Mouse (Mus musculus): Measurements from ENCODE around the gene Ctnna2. TPM values are rescaled to one million over a fixed set of nuclear protein-coding genes. Genes with fewer than 3 reads are reported as not detected.

Gene Ctnna2
- polyA plus RNA-seq, 1 experiment from 2014 or later: 0.83 TPM

- ATAC-seq (ENCODE audit: low read depth): no peak
- Histone ChIP-seq H3K9me3 (ENCODE audit: control insufficient read depth, low read length) (no peaks in the 10 kb centered on the region), H3K4me1 (replicated peaks; ENCODE audit: control insufficient read depth, insufficient read depth, low read length) (no peaks in the 10 kb centered on the region), H3K9ac (ENCODE audit: low read length) (no peak overlapping the region), H3K4me3 (ENCODE audit: low read length) (no peak overlapping the region), H3K36me3 (ENCODE audit: control insufficient read depth, insufficient read depth, low read length) (no peaks in the 10 kb centered on the region), H3K27ac (ENCODE audit: low read length) (no peak overlapping the region), H3K4me2 (ENCODE audit: low read depth, low read length) (no peak overlapping the region), H3K27me3 (ENCODE audit: control insufficient read depth, insufficient read depth, low read depth, low read length) (no peaks in the 10 kb centered on the region)
- WGBS: 21% methylated on average over 3 of the region's 3 CpGs
Measured at GRCm38 (mm10) chr6:77213757-77214409, 765.6 kb downstream of the Ctnna2 start.

GRCm38 (mm10) chr6:77209929-77210328 is 769.6 kb downstream of the Ctnna2 start:
- H3K4me2 ChIP-seq (ENCODE audit: low read depth, low read length): no peak overlapping the region
- no peak for ATAC-seq (ENCODE audit: low read depth)
- H3K27me3 ChIP-seq (ENCODE audit: control insufficient read depth, insufficient read depth, low read depth, low read length): no peaks in the 10 kb centered on the region
- 62% methylated on average over 3 of the region's 3 CpGs for WGBS
- H3K27ac ChIP-seq (ENCODE audit: low read length): no peak overlapping the region
- no peak overlapping the region for H3K9ac ChIP-seq (ENCODE audit: low read length)
- no peak overlapping the region for H3K4me3 ChIP-seq (ENCODE audit: low read length)
- H3K36me3 ChIP-seq (ENCODE audit: control insufficient read depth, insufficient read depth, low read length): no peaks in the 10 kb centered on the region
- H3K4me1 ChIP-seq (replicated peaks; ENCODE audit: control insufficient read depth, insufficient read depth, low read length): no peaks in the 10 kb centered on the region
- H3K9me3 ChIP-seq (ENCODE audit: control insufficient read depth, low read length): no peaks in the 10 kb centered on the region

GRCm38 (mm10) chr6:77209183-77209582 is 770.3 kb downstream of the Ctnna2 start:
- 76% methylated on average over 1 of the region's 1 CpGs for WGBS
- H3K9ac ChIP-seq (ENCODE audit: low read length): no peak overlapping the region
- H3K27ac ChIP-seq (ENCODE audit: low read length): no peak overlapping the region
- ATAC-seq (ENCODE audit: low read depth): no peak
- H3K4me1 ChIP-seq (replicated peaks; ENCODE audit: control insufficient read depth, insufficient read depth, low read length): no peaks in the 10 kb centered on the region
- no peak overlapping the region for H3K4me3 ChIP-seq (ENCODE audit: low read length)
- H3K4me2 ChIP-seq (ENCODE audit: low read depth, low read length): no peak overlapping the region
- no peaks in the 10 kb centered on the region for H3K36me3 ChIP-seq (ENCODE audit: control insufficient read depth, insufficient read depth, low read length)
- no peaks in the 10 kb centered on the region for H3K9me3 ChIP-seq (ENCODE audit: control insufficient read depth, low read length)
- no peaks in the 10 kb centered on the region for H3K27me3 ChIP-seq (ENCODE audit: control insufficient read depth, insufficient read depth, low read depth, low read length)

- H3K27me3 ChIP-seq (ENCODE audit: control insufficient read depth, insufficient read depth, low read depth, low read length): no peaks in the 10 kb centered on the region
- no peak overlapping the region for H3K4me3 ChIP-seq (ENCODE audit: low read length)
- 86% methylated on average over 2 of the region's 2 CpGs for WGBS
- no peak overlapping the region for H3K9ac ChIP-seq (ENCODE audit: low read length)
- no peaks in the 10 kb centered on the region for H3K36me3 ChIP-seq (ENCODE audit: control insufficient read depth, insufficient read depth, low read length)
- no peak for ATAC-seq (ENCODE audit: low read depth)
- no peak overlapping the region for H3K4me2 ChIP-seq (ENCODE audit: low read depth, low read length)
- no peaks in the 10 kb centered on the region for H3K9me3 ChIP-seq (ENCODE audit: control insufficient read depth, low read length)
- no peak overlapping the region for H3K27ac ChIP-seq (ENCODE audit: low read length)
- H3K4me1 ChIP-seq (replicated peaks; ENCODE audit: control insufficient read depth, insufficient read depth, low read length): no peaks in the 10 kb centered on the region
Measured at GRCm38 (mm10) chr6:77199375-77199774, 780.1 kb downstream of the Ctnna2 start.

GRCm38 (mm10) chr6:77196650-77197049 is 782.8 kb downstream of the Ctnna2 start:
- Histone ChIP-seq H3K9ac (ENCODE audit: low read length) (no peak overlapping the region), H3K4me3 (ENCODE audit: low read length) (no peak overlapping the region), H3K27me3 (ENCODE audit: control insufficient read depth, insufficient read depth, low read depth, low read length) (no peaks in the 10 kb centered on the region), H3K27ac (ENCODE audit: low read length) (no peak overlapping the region), H3K4me2 (ENCODE audit: low read depth, low read length) (no peak overlapping the region), H3K9me3 (ENCODE audit: control insufficient read depth, low read length) (no peaks in the 10 kb centered on the region), H3K4me1 (replicated peaks; ENCODE audit: control insufficient read depth, insufficient read depth, low read length) (no peaks in the 10 kb centered on the region), H3K36me3 (ENCODE audit: control insufficient read depth, insufficient read depth, low read length) (no peaks in the 10 kb centered on the region)
- no peak for ATAC-seq (ENCODE audit: low read depth)
- WGBS: 78% methylated on average over 3 of the region's 3 CpGs

GRCm38 (mm10) chr6:77191635-77192034 is 787.9 kb downstream of the Ctnna2 start:
- Histone ChIP-seq H3K27ac (ENCODE audit: low read length) (no peak overlapping the region), H3K4me3 (ENCODE audit: low read length) (no peak overlapping the region)

GRCm38 (mm10) chr6:77188628-77189027 is 790.9 kb downstream of the Ctnna2 start:
- H3K4me1 ChIP-seq (replicated peaks; ENCODE audit: control insufficient read depth, insufficient read depth, low read length): no peaks in the 10 kb centered on the region
- no peak overlapping the region for H3K4me3 ChIP-seq (ENCODE audit: low read length)
- no peaks in the 10 kb centered on the region for H3K36me3 ChIP-seq (ENCODE audit: control insufficient read depth, insufficient read depth, low read length)
- H3K27ac ChIP-seq (ENCODE audit: low read length): no peak overlapping the region
- H3K4me2 ChIP-seq (ENCODE audit: low read depth, low read length): no peak overlapping the region
- 92% methylated on average over 2 of the region's 2 CpGs for WGBS
- no peak for ATAC-seq (ENCODE audit: low read depth)
- no peaks in the 10 kb centered on the region for H3K9me3 ChIP-seq (ENCODE audit: control insufficient read depth, low read length)
- H3K9ac ChIP-seq (ENCODE audit: low read length): no peak overlapping the region
- no peaks in the 10 kb centered on the region for H3K27me3 ChIP-seq (ENCODE audit: control insufficient read depth, insufficient read depth, low read depth, low read length)

More at GRCm38 (mm10) chr6:77191635-77192034, 787.9 kb downstream of the Ctnna2 start:
- Histone ChIP-seq H3K4me2 (ENCODE audit: low read depth, low read length) (no peak overlapping the region), H3K4me1 (replicated peaks; ENCODE audit: control insufficient read depth, insufficient read depth, low read length) (no peaks in the 10 kb centered on the region), H3K27me3 (ENCODE audit: control insufficient read depth, insufficient read depth, low read depth, low read length) (no peaks in the 10 kb centered on the region), H3K9me3 (ENCODE audit: control insufficient read depth, low read length) (no peaks in the 10 kb centered on the region), H3K36me3 (ENCODE audit: control insufficient read depth, insufficient read depth, low read length) (no peaks in the 10 kb centered on the region), H3K9ac (ENCODE audit: low read length) (no peak overlapping the region)
- 57% methylated on average over 4 of the region's 4 CpGs for WGBS
- ATAC-seq (ENCODE audit: low read depth): no peak

GRCm38 (mm10) chr6:77185751-77186150 is 793.7 kb downstream of the Ctnna2 start:
- WGBS: 70% methylated on average over 4 of the region's 4 CpGs
- H3K4me3 ChIP-seq (ENCODE audit: low read length): no peak overlapping the region
- no peaks in the 10 kb centered on the region for H3K4me1 ChIP-seq (replicated peaks; ENCODE audit: control insufficient read depth, insufficient read depth, low read length)
- no peaks in the 10 kb centered on the region for H3K9me3 ChIP-seq (ENCODE audit: control insufficient read depth, low read length)
- no peaks in the 10 kb centered on the region for H3K36me3 ChIP-seq (ENCODE audit: control insufficient read depth, insufficient read depth, low read length)
- H3K9ac ChIP-seq (ENCODE audit: low read length): no peak overlapping the region
- H3K27me3 ChIP-seq (ENCODE audit: control insufficient read depth, insufficient read depth, low read depth, low read length): no peaks in the 10 kb centered on the region
- ATAC-seq (ENCODE audit: low read depth): no peak
- H3K4me2 ChIP-seq (ENCODE audit: low read depth, low read length): no peak overlapping the region
- no peak overlapping the region for H3K27ac ChIP-seq (ENCODE audit: low read length)

GRCm38 (mm10) chr6:77184896-77185295 is 794.6 kb downstream of the Ctnna2 start:
- H3K27me3 ChIP-seq (ENCODE audit: control insufficient read depth, insufficient read depth, low read depth, low read length): no peaks in the 10 kb centered on the region
- no peak overlapping the region for H3K9ac ChIP-seq (ENCODE audit: low read length)
- H3K36me3 ChIP-seq (ENCODE audit: control insufficient read depth, insufficient read depth, low read length): no peaks in the 10 kb centered on the region
- H3K27ac ChIP-seq (ENCODE audit: low read length): no peak overlapping the region
- no peak overlapping the region for H3K4me3 ChIP-seq (ENCODE audit: low read length)
- no peaks in the 10 kb centered on the region for H3K4me1 ChIP-seq (replicated peaks; ENCODE audit: control insufficient read depth, insufficient read depth, low read length)
- WGBS: 60% methylated on average over 2 of the region's 2 CpGs
- ATAC-seq (ENCODE audit: low read depth): no peak
- no peaks in the 10 kb centered on the region for H3K9me3 ChIP-seq (ENCODE audit: control insufficient read depth, low read length)
- H3K4me2 ChIP-seq (ENCODE audit: low read depth, low read length): no peak overlapping the region

GRCm38 (mm10) chr6:77175764-77176163 is 803.7 kb downstream of the Ctnna2 start:
- Histone ChIP-seq H3K9me3 (ENCODE audit: control insufficient read depth, low read length) (no peaks in the 10 kb centered on the region; the same call in 1 of the 2 replicates), H3K36me3 (ENCODE audit: control insufficient read depth, insufficient read depth, low read length) (no peaks in the 10 kb centered on the region), H3K4me3 (ENCODE audit: low read length) (no peak overlapping the region), H3K4me1 (replicated peaks; ENCODE audit: control insufficient read depth, insufficient read depth, low read length) (no peaks in the 10 kb centered on the region), H3K27ac (ENCODE audit: low read length) (no peak overlapping the region), H3K9ac (ENCODE audit: low read length) (no peak overlapping the region), H3K4me2 (ENCODE audit: low read depth, low read length) (no peak overlapping the region), H3K27me3 (ENCODE audit: control insufficient read depth, insufficient read depth, low read depth, low read length) (no peaks in the 10 kb centered on the region)
- WGBS: 45% methylated on average over 4 of the region's 4 CpGs
- ATAC-seq (ENCODE audit: low read depth): no peak
